Mouse (Mus musculus) myocyte (in vitro differentiated cells): ENCODE measurements around the gene Zfy2. TPM values are rescaled to one million over a fixed set of nuclear protein-coding genes. Genes with fewer than 3 reads are reported as not detected.

ENCODE experiments used
- H3K27me3 ChIP-seq: one replicate; pipeline ENCODE4 v1.6.1; 2011; ENCODE audit not compliant: control insufficient read depth, insufficient read depth, insufficient read length
- H3K36me3 ChIP-seq: one replicate; pipeline ENCODE4 v1.6.1; 2011; ENCODE audit not compliant: control insufficient read depth, insufficient read depth
- H3K4me2 ChIP-seq: one replicate; pipeline ENCODE4 v1.6.1; 2011; ENCODE audit warnings: low read depth, control low read depth
- H3K4me3 ChIP-seq: one replicate; pipeline ENCODE4 v1.5.1; 2011; ENCODE audit warnings: mild to moderate bottlenecking, control low read depth, moderate library complexity
- H3K79me2 ChIP-seq: one replicate; pipeline ENCODE4 v1.6.1; 2011; ENCODE audit not compliant: control insufficient read depth, insufficient read depth
- H3ac ChIP-seq: one replicate; pipeline ENCODE4 v1.6.1; 2011; ENCODE audit not compliant: control insufficient read depth, insufficient read length
- CEBPB ChIP-seq: IDR thresholded peaks from 2 replicates; pipeline ENCODE4 v1.6.1; 2011; ENCODE audit warnings: mild to moderate bottlenecking, moderate library complexity; ENCODE audit not compliant: poor library complexity, insufficient read depth, severe bottlenecking
- E2F4 ChIP-seq: IDR thresholded peaks from one replicate; pipeline ENCODE4 v1.6.1; 2011; ENCODE audit warnings: mild to moderate bottlenecking, control low read depth, moderate library complexity; ENCODE audit not compliant: insufficient read depth
- MAX ChIP-seq: IDR thresholded peaks from one replicate; pipeline ENCODE4 v1.6.1; 2011; ENCODE audit warnings: low read depth, mild to moderate bottlenecking, control low read depth
- MYOD1 ChIP-seq, 3 experiments: IDR thresholded peaks; one replicate each; pipeline ENCODE4 v1.6.1; 2011; ENCODE audit warnings: control low read depth in 2 of 3, low read depth in 2 of 3, mild to moderate bottlenecking in 2 of 3, moderate library complexity in 1 of 3; ENCODE audit not compliant: insufficient read length in 2 of 3, control insufficient read depth in 1 of 3
- MYOG ChIP-seq, 3 experiments: IDR thresholded peaks; one replicate each; pipeline ENCODE4 v1.6.1; 2011; ENCODE audit warnings: control low read depth in 2 of 3, low read depth in 2 of 3, mild to moderate bottlenecking in 2 of 3; ENCODE audit not compliant: insufficient read length in 2 of 3, control insufficient read depth in 1 of 3, insufficient read depth in 1 of 3
- POLR2A ChIP-seq: IDR thresholded peaks from one replicate; pipeline ENCODE4 v1.6.1; 2011; ENCODE audit warnings: low read depth, mild to moderate bottlenecking, control low read depth, moderate library complexity; ENCODE audit not compliant: insufficient read length
- POLR2AphosphoS2 ChIP-seq: IDR thresholded peaks from one replicate; pipeline ENCODE4 v1.6.1; 2011; ENCODE audit warnings: low read depth, control low read depth; ENCODE audit not compliant: insufficient read length
- REST ChIP-seq: IDR thresholded peaks from one replicate; pipeline ENCODE4 v1.6.1; 2011; ENCODE audit warnings: mild to moderate bottlenecking, control low read depth, moderate library complexity; ENCODE audit not compliant: insufficient read depth, insufficient read length
- SRF ChIP-seq: IDR thresholded peaks from one replicate; pipeline ENCODE4 v1.6.1; 2011; ENCODE audit warnings: low read depth; ENCODE audit not compliant: control insufficient read depth, insufficient read length
- TCF12 ChIP-seq: IDR thresholded peaks from one replicate; pipeline ENCODE4 v1.6.1; 2011; ENCODE audit warnings: mild to moderate bottlenecking, control low read depth; ENCODE audit not compliant: poor library complexity, insufficient read depth, severe bottlenecking
- TCF3 ChIP-seq: IDR thresholded peaks from one replicate; pipeline ENCODE4 v1.6.1; 2011; ENCODE audit warnings: low read depth, control low read depth; ENCODE audit not compliant: insufficient read length
- USF1 ChIP-seq: IDR thresholded peaks from one replicate; pipeline ENCODE4 v1.6.1; 2011; ENCODE audit warnings: low read depth, mild to moderate bottlenecking, control low read depth, moderate library complexity
- polyA plus RNA-seq: library from polyadenylated mRNA; unstranded; fragments of >200 nt; fragmentation: generic; extraction: Trizol; gene quantifications from one replicate; pipeline ENCODE4 v1.2.1, GENCODE M21; 2012; ENCODE audit warnings: missing spikeins

The Zfy2 gene
- not detected for polyA plus RNA-seq

DNA sequence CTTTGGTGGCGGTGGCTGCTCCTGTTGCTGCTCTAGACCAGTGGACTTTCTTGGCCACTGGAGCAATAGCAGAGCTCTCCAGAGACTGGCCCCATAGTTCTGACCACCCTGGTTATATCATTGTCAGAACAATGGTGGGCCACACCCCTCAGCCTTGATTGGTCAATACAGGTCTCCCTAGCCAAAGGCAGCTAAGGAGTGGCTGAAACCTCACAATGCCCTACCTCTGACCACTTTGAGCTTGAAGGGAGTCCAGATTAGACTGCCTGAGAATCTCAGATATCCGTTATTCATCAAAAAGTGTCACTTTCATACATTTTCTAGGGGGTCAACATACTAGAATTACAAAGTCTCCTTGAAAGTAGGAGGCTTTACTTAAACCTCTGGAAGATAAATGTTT is at the start of gene Zfy2:
Gene Zfy2 (minus strand): TSS at position 101 of the 400 bp plus-strand sequence.
- Histone ChIP-seq H3K27me3 (no peaks in the 10 kb centered on the region), H3K79me2 (no peaks in the 10 kb centered on the region), H3K4me3 (no peak within 1 kb of the TSS)

More for the DNA sequence above, at the start of gene Zfy2:
- TF ChIP-seq POLR2A (no peak), MAX (no peak), E2F4 (no peak), CEBPB (no peak), SRF (no peak), TCF12 (no peak), REST (no peak), USF1 (no peak), MYOG (IDR thresholded peaks at IDR 0.05; ENCODE audit: control insufficient read depth in 1 of 3, insufficient read depth in 1 of 3, insufficient read length in 2 of 3, low read depth in 2 of 3) (no peak), POLR2AphosphoS2 (no peak), TCF3 (no peak), MYOD1 (IDR thresholded peaks at IDR 0.05; ENCODE audit: control insufficient read depth in 1 of 3, insufficient read length in 2 of 3, low read depth in 2 of 3) (no peak)
- H3K4me2 ChIP-seq: no peak within 1 kb of the TSS
- no peaks in the 10 kb centered on the region for H3K36me3 ChIP-seq
- H3ac ChIP-seq: no peak within 1 kb of the TSS
